Mouse (Mus musculus): Measurements from ENCODE around the gene Anks1. TPM values are rescaled to one million over a fixed set of nuclear protein-coding genes. Genes with fewer than 3 reads are reported as not detected.

Gene Anks1
- polyA plus RNA-seq, 1 experiment from 2014 or later: 7.7 TPM

GRCm38 (mm10) chr17:28014449-28014848 is 105.3 kb downstream of the Anks1 start:
- Histone ChIP-seq H3K9ac (peak overlapping the region; percentile 8; the same call in 1 of the 2 replicates), H3K4me2 (no peak overlapping the region), H3K9me3 (no peaks in the 10 kb centered on the region), H3K4me1 (peaks cover 87% of the 10 kb centered on the region), H3K4me3 (no peak overlapping the region), H3K27ac (replicated peaks) (peak overlapping the region; percentile 89), H3K36me3 (peaks cover 4% of the 10 kb centered on the region; the same call in 1 of the 2 replicates), H3K27me3 (replicated peaks) (no peaks in the 10 kb centered on the region)
- WGBS: 61% methylated on average over 4 of the region's 4 CpGs
- ATAC-seq (ENCODE audit: extremely low read depth, insufficient number of reproducible peaks, low FRiP score, low TSS enrichment): no peak

- 55% methylated on average over 17 of the region's 17 CpGs for WGBS
- H3K36me3 ChIP-seq: peaks cover 4% of the 10 kb centered on the region; the same call in 1 of the 2 replicates
- no peaks in the 10 kb centered on the region for H3K9me3 ChIP-seq
- no peak overlapping the region for H3K4me3 ChIP-seq
- H3K4me2 ChIP-seq: no peak overlapping the region
- peaks cover 88% of the 10 kb centered on the region for H3K4me1 ChIP-seq
- peak overlapping the region; percentile 89 for H3K27ac ChIP-seq (replicated peaks)
- 0 out of 2 replicates have a peak, but pooled peaks have one; percentile 44 for ATAC-seq (ENCODE audit: extremely low read depth, insufficient number of reproducible peaks, low FRiP score, low TSS enrichment)
- H3K27me3 ChIP-seq (replicated peaks): no peaks in the 10 kb centered on the region
- peak overlapping the region; percentile 8; the same call in 1 of the 2 replicates for H3K9ac ChIP-seq
Observed at GRCm38 (mm10) chr17:28015068-28015730, 106.1 kb downstream of the Anks1 start.

GRCm38 (mm10) chr17:28016056-28016797 is 107.1 kb downstream of the Anks1 start:
- no peak overlapping the region for H3K4me2 ChIP-seq
- no peaks in the 10 kb centered on the region for H3K9me3 ChIP-seq
- no peaks in the 10 kb centered on the region for H3K27me3 ChIP-seq (replicated peaks)
- 63% methylated on average over 8 of the region's 8 CpGs for WGBS
- peaks cover 4% of the 10 kb centered on the region; the same call in 1 of the 2 replicates for H3K36me3 ChIP-seq
- H3K9ac ChIP-seq: peak overlapping the region; percentile 20
- peak overlapping the region; percentile 89 for H3K27ac ChIP-seq (replicated peaks)
- no peak for ATAC-seq (ENCODE audit: extremely low read depth, insufficient number of reproducible peaks, low FRiP score, low TSS enrichment)
- peaks cover 88% of the 10 kb centered on the region for H3K4me1 ChIP-seq
- H3K4me3 ChIP-seq: no peak overlapping the region

- H3K9me3 ChIP-seq: no peaks in the 10 kb centered on the region
- no peak overlapping the region for H3K27ac ChIP-seq (replicated peaks)
- H3K4me3 ChIP-seq: no peak overlapping the region
- peak overlapping the region; percentile 42; the same call in 1 of the 2 replicates for H3K9ac ChIP-seq
- H3K4me2 ChIP-seq: no peak overlapping the region
- H3K27me3 ChIP-seq (replicated peaks): no peaks in the 10 kb centered on the region
- no peaks in the 10 kb centered on the region for H3K36me3 ChIP-seq
- peaks cover 93% of the 10 kb centered on the region for H3K4me1 ChIP-seq
- no peak for ATAC-seq (ENCODE audit: extremely low read depth, insufficient number of reproducible peaks, low FRiP score, low TSS enrichment)
- 66% methylated on average over 6 of the region's 6 CpGs for WGBS
Observed at GRCm38 (mm10) chr17:28018344-28018743, 109.2 kb downstream of the Anks1 start.

- Histone ChIP-seq H3K9me3 (no peaks in the 10 kb centered on the region), H3K4me2 (no peak overlapping the region), H3K36me3 (no peaks in the 10 kb centered on the region), H3K27me3 (replicated peaks) (no peaks in the 10 kb centered on the region), H3K4me1 (peaks cover 90% of the 10 kb centered on the region), H3K27ac (replicated peaks) (no peak overlapping the region), H3K9ac (peak overlapping the region; percentile 42), H3K4me3 (no peak overlapping the region)
- 61% methylated on average over 11 of the region's 11 CpGs for WGBS
- no peak for ATAC-seq (ENCODE audit: extremely low read depth, insufficient number of reproducible peaks, low FRiP score, low TSS enrichment)
Observed at GRCm38 (mm10) chr17:28018776-28019175, 109.7 kb downstream of the Anks1 start.

GRCm38 (mm10) chr17:28019785-28020696 is 110.9 kb downstream of the Anks1 start:
- Histone ChIP-seq H3K4me1 (peaks cover 90% of the 10 kb centered on the region), H3K36me3 (no peaks in the 10 kb centered on the region), H3K4me2 (no peak overlapping the region), H3K27me3 (replicated peaks) (no peaks in the 10 kb centered on the region), H3K9me3 (no peaks in the 10 kb centered on the region), H3K4me3 (no peak overlapping the region), H3K27ac (replicated peaks) (peak overlapping the region; percentile 37; the same call in 1 of the 2 replicates), H3K9ac (peak overlapping the region; percentile 56)
- WGBS: 60% methylated on average over 21 of the region's 21 CpGs
- no peak for ATAC-seq (ENCODE audit: extremely low read depth, insufficient number of reproducible peaks, low FRiP score, low TSS enrichment)

- Histone ChIP-seq H3K9me3 (no peaks in the 10 kb centered on the region), H3K27me3 (replicated peaks) (no peaks in the 10 kb centered on the region), H3K4me2 (no peak overlapping the region), H3K4me3 (no peak overlapping the region), H3K27ac (replicated peaks) (peak overlapping the region; percentile 42), H3K4me1 (peaks cover 92% of the 10 kb centered on the region), H3K36me3 (no peaks in the 10 kb centered on the region), H3K9ac (peak overlapping the region; percentile 38; the same call in 1 of the 2 replicates)
- no peak for ATAC-seq (ENCODE audit: extremely low read depth, insufficient number of reproducible peaks, low FRiP score, low TSS enrichment)
- 58% methylated on average over 10 of the region's 10 CpGs for WGBS
Observed at GRCm38 (mm10) chr17:28021911-28022310, 112.8 kb downstream of the Anks1 start.

- Histone ChIP-seq H3K27ac (replicated peaks) (peak overlapping the region; percentile 42), H3K9me3 (no peaks in the 10 kb centered on the region), H3K4me2 (no peak overlapping the region), H3K9ac (peak overlapping the region; percentile 38; the same call in 1 of the 2 replicates), H3K36me3 (no peaks in the 10 kb centered on the region), H3K27me3 (replicated peaks) (no peaks in the 10 kb centered on the region), H3K4me3 (no peak overlapping the region), H3K4me1 (peaks cover 86% of the 10 kb centered on the region)
- WGBS: 81% methylated on average over 22 of the region's 22 CpGs
- ATAC-seq (ENCODE audit: extremely low read depth, insufficient number of reproducible peaks, low FRiP score, low TSS enrichment): no peak
Observed at GRCm38 (mm10) chr17:28022854-28023655, 113.9 kb downstream of the Anks1 start.

- Histone ChIP-seq H3K27me3 (replicated peaks) (no peaks in the 10 kb centered on the region), H3K9ac (peak overlapping the region; percentile 59), H3K4me3 (no peak overlapping the region), H3K9me3 (no peaks in the 10 kb centered on the region), H3K36me3 (no peaks in the 10 kb centered on the region), H3K4me2 (no peak overlapping the region), H3K4me1 (peaks cover 78% of the 10 kb centered on the region), H3K27ac (replicated peaks) (peak overlapping the region; percentile 65)
- no peak for ATAC-seq (ENCODE audit: extremely low read depth, insufficient number of reproducible peaks, low FRiP score, low TSS enrichment)
- WGBS: 55% methylated on average over 5 of the region's 5 CpGs
Observed at GRCm38 (mm10) chr17:28025541-28025961, 116.4 kb downstream of the Anks1 start.

- Histone ChIP-seq H3K4me1 (peaks cover 79% of the 10 kb centered on the region), H3K36me3 (no peaks in the 10 kb centered on the region), H3K9me3 (no peaks in the 10 kb centered on the region), H3K9ac (peak overlapping the region; percentile 59; the same call in 1 of the 2 replicates), H3K27me3 (replicated peaks) (no peaks in the 10 kb centered on the region), H3K4me2 (no peak overlapping the region), H3K4me3 (no peak overlapping the region), H3K27ac (replicated peaks) (peak overlapping the region; percentile 65)
- no peak for ATAC-seq (ENCODE audit: extremely low read depth, insufficient number of reproducible peaks, low FRiP score, low TSS enrichment)
- 64% methylated on average over 14 of the region's 14 CpGs for WGBS
Observed at GRCm38 (mm10) chr17:28026111-28026872, 117.2 kb downstream of the Anks1 start.
